Mouse (Mus musculus) cortical plate, adult 2 months (tissue): ENCODE measurements at regions not wholly inside any gene's neighbourhood (a gene's known extent, or its start where the extent isn't known, plus 50 kb on each side); places are given as distances from the start of the nearest gene placed in this dataset.

Experiments
- CTCF ChIP-seq: fragments of 200-500 bp; IDR thresholded peaks from 2 replicates; pipeline ENCODE4 v1.5.1; 2011; ENCODE audit warnings: mild to moderate bottlenecking, control low read depth, low read length; ENCODE audit not compliant: insufficient read depth; ENCODE audit errors: extremely low read depth
- POLR2A ChIP-seq: fragments of 200-500 bp; IDR thresholded peaks from 2 replicates; pipeline ENCODE4 v1.6.1; 2011; ENCODE audit warnings: mild to moderate bottlenecking, low read length, control low read depth; ENCODE audit not compliant: insufficient read depth; ENCODE audit errors: extremely low read depth

- TF ChIP-seq POLR2A, result no peak
- no peak for TF ChIP-seq CTCF
Measured at GRCm38 (mm10) chr14:86151276-86151675, 989.8 kb downstream of the Diaph3 start.
